Mouse (Mus musculus): ENCODE measurements around the gene Gm21988.

GRCm38 (mm10) chr11:70193354-70194285 is 46.0 kb downstream of the Gm21988 start:
- TF ChIP-seq CTCF (IDR thresholded peaks at IDR 0.05; ENCODE audit: control insufficient read depth, insufficient read depth, low read length) (no peak), POLR2A (IDR thresholded peaks at IDR 0.05; ENCODE audit: borderline replicate concordance, control insufficient read depth, low read depth, low read length) (no peak)
